Mouse (Mus musculus): ENCODE results near the gene Gm614. TPM values are rescaled to one million over a fixed set of nuclear protein-coding genes. Genes with fewer than 3 reads are reported as not detected.

Gm614 gene
- not detected for total RNA-seq (2022)

DNA sequence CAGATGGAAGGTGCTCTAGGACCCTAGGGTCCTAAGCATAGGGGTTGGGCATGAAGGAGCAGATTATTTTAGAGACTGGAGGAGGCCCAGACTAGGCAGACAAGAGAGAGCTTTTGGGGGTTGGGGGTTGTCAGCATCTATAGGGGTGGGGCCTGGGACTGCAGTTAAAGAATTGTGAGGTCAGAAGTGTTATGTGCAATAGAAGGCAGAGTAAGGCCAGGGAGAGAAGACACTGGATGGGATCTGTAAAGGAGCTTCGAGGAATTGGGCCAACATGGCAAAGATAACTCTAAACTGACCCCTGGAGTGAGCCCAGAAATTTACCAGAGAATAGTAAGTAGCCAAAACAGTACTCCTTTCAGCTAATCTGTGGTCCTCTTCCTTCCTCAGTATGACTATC lies at the start of gene Gm614:
Gene Gm614 (minus strand): TSS at position 101 of the 400 bp plus-strand sequence.
- DNase-seq (ENCODE audit: low spot score in 2 of 2) = no peak

DNA sequence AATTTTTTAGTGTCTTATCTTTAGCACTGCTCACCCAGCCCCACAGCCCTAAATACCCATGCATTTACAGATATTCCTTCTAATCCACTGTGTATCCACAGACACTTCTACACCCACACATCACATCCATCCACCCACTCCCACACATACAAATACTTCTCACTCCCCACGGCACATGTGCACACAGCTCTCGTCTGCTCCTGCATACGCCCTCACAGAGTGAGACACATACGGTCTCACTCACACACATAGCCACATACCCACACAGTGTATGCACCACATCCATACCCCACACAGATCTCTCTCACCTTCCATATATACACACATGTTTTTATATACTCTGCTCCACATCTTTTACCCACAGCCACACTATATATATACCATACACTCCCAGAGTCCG lies 45.5 kb upstream of the Gm614 start:
- peak in 1 of 2 experiments; percentile 71 for DNase-seq (ENCODE audit: low spot score in 2 of 2)

DNA sequence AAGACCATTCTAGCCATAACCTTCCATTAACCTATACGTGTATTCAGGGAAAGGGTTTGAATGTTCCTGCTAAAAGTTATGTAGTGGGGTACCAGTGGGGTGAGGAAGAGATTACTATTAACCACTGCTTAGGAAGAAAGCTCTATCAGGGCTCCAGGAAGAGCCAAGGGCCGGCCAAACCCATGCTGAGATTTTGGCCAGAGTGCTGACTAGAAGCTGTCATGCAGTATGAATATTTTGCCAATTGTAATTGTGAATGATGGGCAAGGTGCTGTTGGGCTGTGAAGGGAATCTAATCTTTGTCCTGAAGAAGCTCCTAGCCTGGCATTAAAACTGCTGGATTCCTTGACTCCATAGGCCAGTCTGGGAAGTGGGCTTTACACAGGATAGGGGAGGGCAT lies 40.9 kb upstream of the Gm614 start:
- DNase-seq (ENCODE audit: low spot score in 2 of 2) = no peak

DNA sequence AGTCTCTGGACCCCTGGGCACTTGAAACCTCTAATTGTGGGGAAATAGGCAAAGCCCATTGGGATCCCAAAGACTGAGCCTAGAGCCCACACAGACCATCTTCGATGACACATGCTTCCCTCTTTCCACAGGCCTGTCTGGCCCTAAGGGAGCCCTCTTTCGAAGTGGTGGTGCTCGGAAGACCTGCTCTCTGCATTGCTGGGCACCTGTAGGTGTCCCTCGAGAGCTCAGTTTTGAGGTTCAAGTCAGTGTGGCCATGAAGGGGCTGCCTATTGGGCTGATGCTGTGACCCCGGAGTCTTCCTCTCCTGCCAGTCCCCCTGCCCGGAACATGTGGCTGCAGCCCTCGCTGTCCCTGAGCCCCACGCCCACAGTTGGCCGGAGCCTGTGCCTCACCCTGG lies 37.9 kb upstream of the Gm614 start:
- no peak for DNase-seq (ENCODE audit: low spot score in 2 of 2)

DNA sequence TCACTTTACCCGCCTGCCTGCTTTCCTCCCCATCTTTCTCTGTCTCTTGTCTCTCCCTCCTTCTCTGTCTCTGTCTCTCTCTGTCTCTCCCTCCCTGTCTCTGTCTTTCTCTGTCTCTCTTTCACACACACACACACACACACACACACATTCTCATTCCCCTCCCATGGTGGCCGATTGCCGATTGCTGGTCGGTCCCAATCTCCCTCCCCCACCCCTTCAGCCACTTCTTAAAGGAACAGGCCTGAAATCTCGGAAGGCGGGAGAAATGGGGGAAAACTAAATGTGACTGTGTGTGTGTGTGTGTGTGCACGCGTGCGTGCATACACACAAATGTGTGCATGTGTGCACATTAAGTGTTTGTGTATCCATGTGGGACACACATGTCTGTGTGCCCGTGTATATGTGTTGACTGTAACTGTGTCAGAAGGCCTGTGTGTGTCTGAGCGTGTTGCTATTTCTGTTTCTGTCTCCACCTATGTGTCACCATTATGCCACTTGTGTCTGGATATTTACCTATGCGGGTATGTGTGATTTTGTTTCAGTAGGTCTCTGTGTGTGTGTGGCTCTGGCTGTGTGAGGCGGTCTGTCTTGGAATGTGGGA lies 36.7 kb upstream of the Gm614 start:
- no peak for DNase-seq (ENCODE audit: low spot score in 2 of 2)

DNA sequence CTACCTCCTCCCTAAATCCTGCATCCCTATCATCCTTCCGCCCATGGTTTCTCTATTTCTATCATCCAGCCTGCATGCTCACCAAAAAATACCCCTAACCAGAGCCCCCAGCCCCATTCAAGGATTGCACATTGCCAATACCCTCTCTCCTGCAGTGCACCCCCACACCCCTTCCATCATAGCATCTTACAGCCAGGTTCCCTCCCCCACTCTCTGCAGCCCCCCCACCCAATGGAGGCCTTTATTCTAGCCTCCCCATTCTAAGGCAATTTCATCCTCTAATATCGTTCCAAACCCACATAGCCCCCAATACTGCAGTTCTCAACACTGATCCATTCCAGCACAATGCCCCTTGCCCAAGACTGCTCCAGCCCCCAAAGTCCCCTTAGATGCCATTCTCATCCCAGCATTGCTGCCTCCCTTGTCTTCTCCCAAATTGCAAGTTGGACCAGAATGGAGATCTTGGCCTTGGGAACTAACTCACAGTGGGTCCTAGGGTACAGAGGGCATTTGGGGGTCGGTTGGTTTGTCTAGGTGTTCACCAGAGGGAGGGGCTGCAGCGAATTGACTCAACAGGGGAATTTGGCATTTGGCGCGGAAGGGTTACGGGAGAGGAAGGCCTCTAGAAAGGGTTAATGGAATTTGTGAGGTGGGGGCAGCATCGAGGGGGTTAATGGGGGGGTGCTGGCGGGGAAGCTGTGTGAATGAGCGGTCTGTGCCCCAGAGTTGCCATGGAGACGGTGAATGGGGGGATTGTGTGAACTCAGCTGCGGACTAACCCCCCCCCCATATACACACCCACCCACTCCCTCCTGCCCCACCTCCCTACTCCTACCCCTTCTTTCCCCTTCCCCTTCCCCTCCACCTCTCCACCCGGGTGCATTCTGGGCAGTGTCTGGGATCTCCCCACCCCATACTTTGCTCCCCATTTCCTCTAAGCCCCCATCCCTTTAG lies 36.0 kb upstream of the Gm614 start:
- no peak for DNase-seq (ENCODE audit: low spot score in 2 of 2)

DNA sequence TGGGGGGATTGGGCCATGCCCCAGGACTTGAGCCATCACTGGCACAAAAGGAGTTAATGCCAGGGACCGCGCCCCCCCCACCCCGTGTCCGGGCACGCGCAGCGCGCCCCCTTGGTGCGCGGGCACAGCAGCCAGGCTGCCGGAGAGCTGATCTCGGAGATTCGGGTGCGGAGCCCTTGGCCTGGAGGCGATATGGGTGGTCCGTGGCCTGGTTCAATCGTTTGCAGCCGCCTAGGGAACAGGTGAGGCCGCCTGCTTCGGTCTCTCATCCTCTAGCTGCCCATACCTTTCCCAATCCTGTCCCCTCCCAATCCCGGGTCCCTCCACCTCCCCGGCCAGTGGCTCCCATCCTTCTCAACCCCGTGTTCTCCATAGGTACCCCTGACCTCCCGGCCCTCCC lies 35.3 kb upstream of the Gm614 start, which contains the start of gene Nlgn3:
Gene Nlgn3 (plus strand): TSS at position 114 of the 400 bp plus-strand sequence.
- peak in 1 of 2 experiments; percentile 36 for DNase-seq (ENCODE audit: low spot score in 2 of 2)

DNA sequence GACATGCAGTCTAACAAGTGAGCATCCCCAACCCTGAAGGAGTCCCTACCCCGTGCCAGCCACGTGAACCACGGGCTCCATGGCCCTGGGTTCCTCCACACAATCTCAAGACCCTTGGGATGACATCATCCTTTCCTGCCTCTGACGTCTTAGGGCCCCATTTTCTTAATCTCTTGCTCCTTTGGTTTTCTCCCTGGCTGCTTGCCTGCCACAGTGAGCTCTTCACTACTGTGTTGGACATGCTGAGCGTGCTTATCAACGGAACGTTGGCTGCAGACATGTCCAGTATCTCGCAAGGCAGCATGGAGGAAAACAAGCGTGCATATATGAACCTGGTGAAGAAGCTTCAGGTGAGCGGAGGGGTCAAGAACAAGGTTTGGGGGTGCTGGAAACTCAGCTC lies 26.3 kb upstream of the Gm614 start:
- no peak for DNase-seq (ENCODE audit: low spot score in 2 of 2)

DNA sequence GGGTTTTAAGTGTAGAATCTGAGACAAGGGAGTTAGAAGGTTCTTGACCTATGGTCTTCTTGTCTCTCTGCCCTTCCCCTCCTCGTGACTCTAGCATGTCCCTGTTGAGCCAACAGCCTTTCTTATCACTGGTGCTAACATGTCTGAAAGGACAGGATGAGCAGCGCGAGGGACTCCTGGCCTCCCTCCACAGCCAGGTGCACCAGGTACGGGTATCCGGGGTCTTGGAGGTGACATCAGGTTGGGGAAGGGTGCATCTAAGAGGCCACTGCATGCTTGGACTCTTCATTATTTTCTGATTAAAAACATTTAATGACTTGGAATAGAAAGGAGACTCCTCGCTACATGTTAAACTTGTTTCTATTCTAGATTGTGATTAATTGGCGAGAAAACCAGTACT lies 25.2 kb upstream of the Gm614 start:
- DNase-seq (ENCODE audit: low spot score in 2 of 2) = no peak

DNA sequence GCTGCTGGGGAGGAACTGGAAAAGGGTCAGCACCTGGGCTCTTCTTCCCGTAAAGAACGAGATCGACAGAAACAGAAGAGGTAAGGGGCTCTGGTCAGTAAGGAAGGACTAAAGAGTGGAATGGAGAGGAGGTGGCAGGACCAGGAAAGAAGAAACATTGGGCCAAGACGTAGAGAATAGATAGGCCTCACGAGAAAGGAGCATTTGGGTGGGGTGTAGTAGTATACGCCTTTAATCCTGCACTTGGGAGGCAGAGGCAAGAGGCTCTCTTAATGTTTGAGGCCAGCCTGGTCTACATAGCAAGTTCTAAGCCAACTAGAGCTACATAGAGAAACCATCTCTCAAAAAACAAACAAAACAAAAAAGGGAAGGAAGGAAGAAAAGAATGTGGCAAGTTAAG lies 24.6 kb upstream of the Gm614 start:
- DNase-seq (ENCODE audit: low spot score in 2 of 2) = no peak

DNA sequence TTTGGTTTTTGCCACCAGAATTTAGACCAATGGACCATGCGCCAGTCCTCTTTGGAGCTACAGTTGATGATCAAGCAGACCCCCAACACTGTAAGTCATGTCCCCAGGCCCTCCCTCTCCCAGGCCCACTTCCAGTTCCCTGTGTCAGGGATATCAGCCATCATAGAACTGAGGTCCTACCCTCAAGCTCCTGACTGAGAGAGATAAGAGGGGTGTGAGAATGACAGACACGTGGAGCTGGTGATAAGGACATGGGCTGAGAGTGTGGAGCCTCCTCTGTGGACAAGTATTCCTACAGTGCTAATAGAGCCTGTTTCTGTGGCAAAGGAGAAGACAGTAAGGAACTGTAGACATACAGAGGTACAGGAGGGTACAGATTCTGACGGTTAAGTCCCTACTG lies 23.8 kb upstream of the Gm614 start:
- DNase-seq (ENCODE audit: low spot score in 2 of 2) = no peak

DNA sequence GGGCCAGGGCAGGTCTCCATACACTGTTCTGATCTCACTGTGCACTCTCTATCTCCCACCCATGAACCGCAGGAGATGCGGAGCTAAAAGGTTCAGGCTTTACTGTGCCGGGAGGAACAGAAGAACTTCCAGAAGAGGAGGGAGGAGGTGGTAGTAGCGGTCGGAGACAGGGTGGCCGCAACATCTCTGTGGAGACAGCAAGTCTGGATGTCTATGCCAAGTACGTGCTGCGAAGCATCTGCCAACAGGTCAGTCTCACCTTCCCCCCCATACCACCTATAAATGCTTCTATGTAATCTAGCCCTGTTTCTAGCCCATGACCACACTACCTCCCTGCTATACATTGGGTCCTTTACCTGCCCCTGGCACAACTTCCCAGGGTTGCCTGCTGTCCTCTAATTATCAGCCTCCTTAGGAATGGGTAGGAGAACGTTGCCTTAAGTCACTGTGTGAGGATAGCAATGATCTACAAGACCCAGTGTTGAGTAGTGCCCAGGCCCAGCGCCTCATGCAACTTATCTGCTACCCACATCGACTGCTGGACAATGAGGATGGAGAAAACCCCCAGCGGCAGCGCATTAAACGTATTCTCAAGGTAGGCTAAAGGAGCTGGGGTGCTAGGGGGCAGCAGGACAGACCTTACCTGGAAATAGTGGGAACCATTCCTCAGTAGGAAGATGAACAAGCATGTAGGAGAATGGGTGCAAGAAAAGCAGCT lies 22.3 kb upstream of the Gm614 start:
- no peak for DNase-seq (ENCODE audit: low spot score in 2 of 2)

DNA sequence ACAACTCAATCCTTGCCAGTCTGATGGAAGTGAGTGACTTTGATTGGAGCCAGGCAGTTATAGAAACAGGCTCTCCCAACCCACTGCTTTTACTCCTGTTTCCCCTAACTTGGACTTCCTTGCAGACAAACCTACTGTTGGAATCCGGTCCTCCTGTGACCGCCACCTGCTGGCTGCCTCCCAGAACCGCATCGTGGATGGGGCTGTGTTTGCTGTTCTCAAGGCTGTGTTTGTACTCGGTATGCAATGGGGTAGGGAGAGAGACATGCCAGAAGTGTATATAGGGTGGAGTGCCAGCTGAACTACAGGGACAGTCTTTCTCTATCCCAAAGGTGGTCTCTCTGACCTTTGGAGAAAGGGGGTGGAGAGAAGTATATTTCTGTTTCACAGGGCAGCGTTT lies 21.7 kb upstream of the Gm614 start:
- no peak for DNase-seq (ENCODE audit: low spot score in 2 of 2)

DNA sequence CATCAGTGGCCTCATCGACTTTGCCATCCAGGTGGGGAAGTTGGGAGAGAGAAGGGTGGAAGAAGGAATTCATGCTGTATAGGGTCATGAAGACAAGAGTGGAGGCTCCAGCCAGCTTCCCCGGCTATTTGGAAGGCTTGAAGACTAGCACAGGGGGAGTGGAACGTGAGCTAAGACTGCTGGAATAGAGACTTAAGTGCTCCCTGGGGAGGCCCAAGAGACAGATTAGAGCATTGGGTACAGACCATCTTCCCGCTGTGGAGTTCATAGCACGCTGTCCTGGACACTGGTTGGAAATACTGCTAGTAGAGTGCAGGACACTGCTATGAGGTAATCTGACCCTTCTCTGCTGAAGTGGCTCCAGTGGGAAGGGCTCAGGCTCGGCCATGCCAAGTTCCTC lies 19.0 kb upstream of the Gm614 start:
- no peak for DNase-seq (ENCODE audit: low spot score in 2 of 2)

DNA sequence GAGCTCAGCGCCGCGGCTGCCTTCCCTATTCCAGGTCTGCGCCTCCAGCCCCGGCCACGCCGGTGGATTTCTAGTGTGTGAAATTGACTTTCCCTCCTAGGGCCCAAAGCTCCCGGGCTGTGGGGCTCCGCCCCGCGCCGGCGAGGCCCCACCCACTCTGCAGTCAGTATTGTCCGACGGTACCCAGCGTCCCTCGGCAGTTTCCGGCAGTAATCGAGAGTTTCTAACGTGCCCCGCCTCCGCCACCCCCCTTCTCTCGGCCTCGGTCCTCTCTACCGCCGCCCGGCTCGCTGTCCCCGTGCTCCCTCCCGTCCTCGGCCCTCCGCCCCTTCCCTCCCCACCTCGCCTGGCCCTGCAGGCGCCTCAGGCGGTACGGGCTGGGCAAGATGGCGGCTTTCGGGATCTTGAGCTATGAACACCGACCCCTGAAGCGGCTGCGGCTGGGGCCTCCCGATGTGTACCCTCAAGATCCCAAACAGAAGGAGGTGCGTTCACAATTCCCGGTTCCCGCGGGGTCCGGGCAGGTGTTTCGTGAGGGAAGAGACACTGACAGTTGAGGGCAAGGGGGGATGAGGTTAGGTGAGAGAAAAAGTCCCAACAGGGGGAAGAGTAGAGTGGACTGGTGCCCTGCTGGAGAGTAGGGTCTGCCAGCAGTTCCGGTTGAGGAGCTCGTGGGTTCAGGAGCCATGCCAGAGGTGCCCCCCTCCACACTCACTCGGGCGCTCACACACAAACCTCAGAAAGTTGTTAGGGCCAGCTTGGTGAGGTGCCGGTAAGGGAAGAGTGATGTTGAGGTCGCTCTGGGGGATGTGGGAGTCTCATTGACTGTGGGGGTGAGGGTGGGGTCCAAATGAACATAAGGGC lies 10.3 kb upstream of the Gm614 start, which contains the start of gene Med12:
Gene Med12 (plus strand): TSS at position 156 of the 864 bp plus-strand sequence.
- peak; percentile 50 to 76 for DNase-seq (ENCODE audit: low spot score in 2 of 2)

DNA sequence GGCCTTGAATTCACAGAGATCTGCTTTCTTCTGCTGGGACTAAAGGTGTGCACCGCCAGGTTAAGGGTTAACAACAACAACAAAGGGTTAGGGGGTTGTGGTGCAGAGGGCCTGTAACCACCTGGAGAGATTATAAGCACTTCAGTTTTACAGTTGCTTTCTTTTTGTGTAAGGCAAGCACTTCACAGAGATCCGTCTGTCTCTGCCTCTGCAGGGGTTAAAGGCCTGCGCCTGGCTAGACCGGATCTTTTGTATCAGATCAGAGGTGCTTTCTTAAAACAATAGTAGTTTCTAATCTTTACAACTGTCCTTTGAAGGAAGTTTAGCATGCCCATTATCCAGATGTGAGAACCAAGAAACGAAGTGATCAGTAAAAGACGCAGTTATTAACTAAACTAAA lies 9.6 kb upstream of the Gm614 start:
- DNase-seq (ENCODE audit: low spot score in 2 of 2) = no peak

DNA sequence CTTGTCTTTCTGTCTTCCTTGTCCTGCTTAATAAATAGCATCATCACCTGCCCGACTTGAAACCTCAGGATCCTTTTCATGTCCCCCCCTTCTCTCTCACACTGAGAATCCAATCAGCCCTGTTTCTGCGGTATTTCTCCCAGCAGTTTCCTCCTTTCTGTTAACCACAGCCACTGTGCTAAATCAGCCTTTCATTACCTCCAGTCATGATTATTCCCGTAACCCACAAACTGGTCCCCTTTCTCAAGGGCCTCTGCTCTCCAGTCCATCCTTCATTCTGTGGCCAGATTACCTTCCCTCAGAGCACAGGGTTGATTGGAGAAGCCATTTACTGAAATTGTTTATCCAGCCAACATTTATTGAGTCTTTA lies 4.9 kb upstream of the Gm614 start, which contains the start of gene Gm20489:
Gene Gm20489 (minus strand): TSS at position 269 of the 370 bp plus-strand sequence.
- DNase-seq (ENCODE audit: low spot score in 2 of 2) = no peak

DNA sequence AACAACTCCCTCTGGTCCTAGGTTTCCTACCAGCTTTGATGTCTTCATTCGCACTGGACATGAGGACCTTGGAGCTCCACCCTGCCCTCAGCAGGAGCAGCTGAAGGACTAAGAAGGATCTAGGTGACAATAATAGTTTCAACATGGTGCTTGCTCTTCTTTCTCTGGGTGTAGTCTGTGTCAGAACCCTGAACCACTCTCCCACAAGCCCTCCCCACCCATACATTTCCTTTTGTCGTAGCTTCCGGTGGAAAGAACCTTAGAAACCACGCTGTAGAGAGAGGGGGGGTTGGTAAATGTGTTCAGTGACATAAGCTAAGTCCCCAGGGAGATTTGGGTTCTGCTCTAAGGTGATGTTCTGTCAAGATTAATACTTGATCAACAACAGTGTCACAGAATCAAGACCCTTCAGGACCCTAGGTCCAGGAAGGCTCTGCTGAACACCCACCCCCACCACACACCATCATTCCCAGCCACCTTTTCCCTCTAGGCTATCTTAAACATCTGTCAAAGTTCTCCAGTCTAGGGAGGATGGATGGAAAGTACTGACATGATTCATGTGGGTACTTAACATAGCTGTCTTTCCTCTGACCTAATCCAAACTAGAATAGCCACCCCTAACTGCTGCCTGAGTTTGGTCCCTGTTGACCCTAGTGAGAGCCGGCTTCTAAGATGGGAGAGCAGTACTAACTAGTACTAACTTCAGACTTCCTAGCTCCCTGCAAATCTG lies 4.4 kb upstream of the Gm614 start, which contains the start of gene Il2rg:
Gene Il2rg (minus strand): TSS at position 231 of the 730 bp plus-strand sequence.
- no peak for DNase-seq (ENCODE audit: low spot score in 2 of 2)

DNA sequence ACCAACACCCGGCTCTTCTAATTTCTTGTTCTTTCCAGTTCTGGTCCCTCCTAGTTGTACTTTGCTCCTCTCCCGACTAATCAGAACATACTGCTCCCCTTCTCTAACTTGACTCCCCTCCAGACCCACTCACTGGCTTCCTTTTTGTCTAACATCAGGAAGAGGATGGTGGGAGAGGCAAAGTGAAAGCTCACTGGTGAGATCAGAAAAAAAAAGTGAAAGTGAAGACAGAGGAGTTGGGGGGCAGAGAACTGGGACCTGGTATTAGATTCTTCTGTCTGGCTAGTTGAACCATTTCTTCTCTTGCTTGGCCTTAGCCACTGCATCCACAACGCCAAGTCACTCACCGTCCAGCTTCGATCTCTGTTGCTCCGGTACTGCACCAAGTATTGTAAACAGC lies 2.8 kb upstream of the Gm614 start:
- DNase-seq (ENCODE audit: low spot score in 2 of 2) = no peak

Measured in left cerebral cortex, adult 8-10 months (tissue).